In genomic region chr16:33306633-33307070, GRCm38 (mm10) we compare ENCODE assay signal across 9 mouse cellular contexts. TPM values are rescaled to one million over a fixed set of nuclear protein-coding genes. Genes with fewer than 3 reads are reported as not detected.
A peak's percentile ranks its signal among the peaks of the same experiment; 100 is the strongest.
DNase-seq lines count a peak whose midpoint lies in the region; ATAC-seq lines count a peak whose summit lies in the region.
"Had no signal": no experiment of that assay in that cellular context is flagged by ENCODE, and none has a peak within 500 bp of the region (broad histone marks: within the 10 kb centered on the region; RNA-seq: fewer than 3 reads in every experiment).

No protein-coding gene starts in this region.

- peak; percentile 33 for DNase-seq in MEL-GATA-1-ER (ENCODE audit: extremely low read depth, low read depth)
- DNase-seq in hindbrain, embryonic 14.5 days (ENCODE audit: low spot score) = peak; percentile 90
- DNase-seq in layer of hippocampus, postnatal 25 days (ENCODE audit: extremely low spot score in 1 of 2, low spot score in 1 of 2) = peak; percentile 52 to 86
- DNase-seq in lung, postnatal 36 days = peak; percentile 87
- peak; percentile 76 to 86 for DNase-seq in right cerebral cortex, postnatal 10 days (ENCODE audit: low spot score in 2 of 2)
- DNase-seq in urinary bladder, postnatal 14 days (ENCODE audit: low spot score) = peak; percentile 81

- no peak overlapping the region for H3K4me2 ChIP-seq in forebrain, embryonic 16.5 days (ENCODE audit: low read length)
- H3K4me2 ChIP-seq in hindbrain, embryonic 14.5 days (replicated peaks) = no peak overlapping the region
- H3K4me2 ChIP-seq: midbrain, embryonic 12.5 days had no signal

- no peaks in the 10 kb centered on the region for H3K27me3 ChIP-seq in forebrain, embryonic 16.5 days (replicated peaks; ENCODE audit: control insufficient read depth, insufficient read depth, low read length)
- H3K27me3 ChIP-seq in hindbrain, embryonic 14.5 days (ENCODE audit: control insufficient read depth, insufficient read depth, low read length) = no peaks in the 10 kb centered on the region
- H3K27me3 ChIP-seq: midbrain, embryonic 12.5 days had no signal

- peak; percentile 71; the same call in 1 of the 2 replicates for ATAC-seq in cerebellum, adult (ENCODE audit: insufficient number of reproducible peaks, low FRiP score, low TSS enrichment)
- ATAC-seq in forebrain, embryonic 16.5 days = peak; percentile 69
- ATAC-seq in hindbrain, embryonic 14.5 days (ENCODE audit: low FRiP score) = peak; percentile 51; the same call in 1 of the 2 replicates

- H3K36me3 ChIP-seq in forebrain, embryonic 16.5 days (ENCODE audit: control insufficient read depth, insufficient read depth) = no peaks in the 10 kb centered on the region
- peaks cover 5% of the 10 kb centered on the region; the same call in 1 of the 2 replicates for H3K36me3 ChIP-seq in hindbrain, embryonic 14.5 days (replicated peaks; ENCODE audit: control insufficient read depth, insufficient read depth)
- H3K36me3 ChIP-seq: midbrain, embryonic 12.5 days had no signal

- H3K9ac ChIP-seq in forebrain, embryonic 16.5 days (replicated peaks; ENCODE audit: low read depth, low read length) = no peak overlapping the region
- H3K9ac ChIP-seq in hindbrain, embryonic 14.5 days = no peak overlapping the region
- H3K9ac ChIP-seq: midbrain, embryonic 12.5 days had no signal

- WGBS in forebrain, embryonic 16.5 days = 9% methylated on average over 4 of the region's 4 CpGs
- WGBS in hindbrain, embryonic 14.5 days = 12% methylated on average over 4 of the region's 4 CpGs

- no peaks in the 10 kb centered on the region for H3K9me3 ChIP-seq in forebrain, embryonic 16.5 days (ENCODE audit: control insufficient read depth, low read length)
- no peaks in the 10 kb centered on the region for H3K9me3 ChIP-seq in hindbrain, embryonic 14.5 days (ENCODE audit: control insufficient read depth, low read length)
- H3K9me3 ChIP-seq: midbrain, embryonic 12.5 days had no signal

- no peak overlapping the region for H3K27ac ChIP-seq in forebrain, embryonic 16.5 days (ENCODE audit: low read length)
- no peak overlapping the region for H3K27ac ChIP-seq in hindbrain, embryonic 14.5 days
- H3K27ac ChIP-seq: midbrain, embryonic 12.5 days had no signal

- H3K4me3 ChIP-seq in forebrain, embryonic 16.5 days (replicated peaks; ENCODE audit: low read length) = no peak overlapping the region
- H3K4me3 ChIP-seq in hindbrain, embryonic 14.5 days (replicated peaks; ENCODE audit: low read length) = no peak overlapping the region
- H3K4me3 ChIP-seq: midbrain, embryonic 12.5 days had no signal

- H3K4me1 ChIP-seq in forebrain, embryonic 16.5 days (replicated peaks; ENCODE audit: control insufficient read depth, insufficient read depth, low read length) = no peaks in the 10 kb centered on the region
- no peaks in the 10 kb centered on the region for H3K4me1 ChIP-seq in hindbrain, embryonic 14.5 days (replicated peaks; ENCODE audit: control insufficient read depth, insufficient read depth, low read length)

RNA-seq across cellular contexts. Expression of gene Snx4, which starts 55.4 kb away (rescaled TPM):
- 87.0 and 93.2 TPM in 2 replicates for polyA plus RNA-seq in forebrain, embryonic 16.5 days (2015; fragmentation: Nextera tagmentation; extraction: Ambion mirVana)
- polyA plus RNA-seq in hindbrain, embryonic 14.5 days (2014; fragmentation: Nextera tagmentation; extraction: Ambion mirVana) = 94.9 and 105 TPM in 2 replicates
- 10 to 100 TPM; 34.6 to 37.1 TPM for total RNA-seq in layer of hippocampus, postnatal 25 days (2021)

Comparison
In these comparisons a context has a peak if more than half of its experiments do, and no peak if none do; other contexts are left out.
1. DNase-seq: peak in every context shown above with its lines; median percentile 90 in hindbrain, embryonic 14.5 days; 87 in lung, postnatal 36 days; 81 in right cerebral cortex, postnatal 10 days; 81 in urinary bladder, postnatal 14 days; 69 in layer of hippocampus, postnatal 25 days; 33 in MEL-GATA-1-ER.